17 mouse cellular contexts compared by ENCODE assay signal in the genomic region with DNA sequence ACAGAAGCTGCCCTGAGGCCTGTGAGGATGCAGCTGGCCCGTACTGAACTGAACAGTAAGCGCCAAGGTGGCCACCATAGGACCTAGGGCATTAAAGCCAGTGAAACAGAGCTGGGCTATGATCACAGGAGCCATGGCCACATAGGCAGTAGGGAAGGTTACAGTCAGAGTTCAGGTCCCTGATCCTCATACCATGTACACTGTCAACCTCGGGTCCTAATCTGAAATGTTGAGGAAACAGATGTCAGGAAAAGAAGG. TPM values are rescaled to one million over a fixed set of nuclear protein-coding genes. Genes with fewer than 3 reads are reported as not detected.
DNase-seq lines count a peak whose midpoint lies in the region; ATAC-seq lines count a peak whose summit lies in the region.
"Had no signal": no experiment of that assay in that cellular context is flagged by ENCODE, and none has a peak within 500 bp of the region (broad histone marks: within the 10 kb centered on the region; RNA-seq: fewer than 3 reads in every experiment).

No protein-coding gene starts in this region.

- no peak for DNase-seq in kidney, adult 18-20 months
- DNase-seq in midbrain, embryonic 11.5 days (ENCODE audit: low spot score, missing footprints) = peak; percentile 69
- DNase-seq in midbrain, embryonic 14.5 days = no peak
- DNase-seq in cerebellum, adult 9-11 months = no peak
- DNase-seq: cerebellum, adult 9-10 months; heart, postnatal 14 days; retina, postnatal 1 day; right cerebral cortex, postnatal 4 days; thymus, postnatal 36 days had no signal

- peak overlapping the region; percentile 28; the same call in 1 of the 2 replicates for H3K27ac ChIP-seq in kidney, embryonic 15.5 days
- H3K27ac ChIP-seq in midbrain, embryonic 11.5 days (ENCODE audit: low read depth, low read length) = no peak overlapping the region
- H3K27ac ChIP-seq in midbrain, embryonic 14.5 days (replicated peaks; ENCODE audit: low read depth, low read length) = no peak overlapping the region
- H3K27ac ChIP-seq in intestine, embryonic 16.5 days (ENCODE audit: low read length) = peak overlapping the region; percentile 67
- H3K27ac ChIP-seq: forebrain, embryonic 15.5 days; hindbrain, embryonic 15.5 days; limb, embryonic 12.5 days; midbrain, embryonic 10.5 days had no signal

- H3K27me3 ChIP-seq in kidney, embryonic 15.5 days = no peaks in the 10 kb centered on the region
- no peaks in the 10 kb centered on the region for H3K27me3 ChIP-seq in midbrain, embryonic 11.5 days (ENCODE audit: control insufficient read depth, insufficient read depth, low read length)
- H3K27me3 ChIP-seq in midbrain, embryonic 14.5 days (ENCODE audit: control insufficient read depth, insufficient read depth, low read length) = no peaks in the 10 kb centered on the region
- H3K27me3 ChIP-seq in intestine, embryonic 16.5 days (replicated peaks; ENCODE audit: control insufficient read depth, insufficient read depth, low read length) = no peaks in the 10 kb centered on the region
- H3K27me3 ChIP-seq: forebrain, embryonic 15.5 days; hindbrain, embryonic 15.5 days; limb, embryonic 12.5 days had no signal

- H3K4me3 ChIP-seq in kidney, embryonic 15.5 days (replicated peaks) = no peak overlapping the region
- H3K4me3 ChIP-seq in midbrain, embryonic 11.5 days (ENCODE audit: low read depth, low read length) = no peak overlapping the region
- no peak overlapping the region for H3K4me3 ChIP-seq in midbrain, embryonic 14.5 days (replicated peaks; ENCODE audit: low read depth, low read length)
- H3K4me3 ChIP-seq in intestine, embryonic 16.5 days (ENCODE audit: low read length) = no peak overlapping the region
- H3K4me3 ChIP-seq: forebrain, embryonic 15.5 days; hindbrain, embryonic 15.5 days; limb, embryonic 12.5 days; midbrain, embryonic 10.5 days had no signal

- ATAC-seq in kidney, embryonic 15.5 days (replicated peaks; ENCODE audit: low FRiP score) = no peak
- no peak for ATAC-seq in midbrain, embryonic 11.5 days (ENCODE audit: low FRiP score)
- no peak for ATAC-seq in midbrain, embryonic 14.5 days (ENCODE audit: low FRiP score, low TSS enrichment)
- no peak for ATAC-seq in intestine, embryonic 16.5 days
- ATAC-seq in megakaryocyte progenitor cell, adult 5-6 weeks (replicated peaks; ENCODE audit: poor library complexity) = no peak
- ATAC-seq: forebrain, embryonic 15.5 days had no signal

- WGBS in kidney, embryonic 15.5 days = 68% methylated on average over 3 of the region's 3 CpGs
- WGBS in midbrain, embryonic 11.5 days = 86% methylated on average over 3 of the region's 3 CpGs
- WGBS in midbrain, embryonic 14.5 days = 91% methylated on average over 3 of the region's 3 CpGs
- 68% methylated on average over 3 of the region's 3 CpGs for WGBS in intestine, embryonic 16.5 days

- H3K36me3 ChIP-seq in kidney, embryonic 15.5 days = peaks cover 8% of the 10 kb centered on the region; the same call in 1 of the 2 replicates
- H3K36me3 ChIP-seq in midbrain, embryonic 11.5 days (ENCODE audit: control insufficient read depth, insufficient read depth, low read length) = no peaks in the 10 kb centered on the region
- H3K36me3 ChIP-seq in midbrain, embryonic 14.5 days (ENCODE audit: control insufficient read depth, insufficient read depth, low read length) = no peaks in the 10 kb centered on the region
- H3K36me3 ChIP-seq in intestine, embryonic 16.5 days (ENCODE audit: control insufficient read depth, insufficient read depth, low read length) = no peaks in the 10 kb centered on the region
- H3K36me3 ChIP-seq: forebrain, embryonic 15.5 days; hindbrain, embryonic 15.5 days; limb, embryonic 12.5 days; midbrain, embryonic 10.5 days had no signal

- no peak overlapping the region for H3K4me2 ChIP-seq in kidney, embryonic 15.5 days
- no peak overlapping the region for H3K4me2 ChIP-seq in midbrain, embryonic 11.5 days
- no peak overlapping the region for H3K4me2 ChIP-seq in midbrain, embryonic 14.5 days (ENCODE audit: low read length)
- no peak overlapping the region for H3K4me2 ChIP-seq in intestine, embryonic 16.5 days (ENCODE audit: low read depth, low read length)
- H3K4me2 ChIP-seq: forebrain, embryonic 15.5 days; heart, embryonic 11.5 days; hindbrain, embryonic 15.5 days; limb, embryonic 12.5 days had no signal

- peaks cover 53% of the 10 kb centered on the region for H3K4me1 ChIP-seq in kidney, embryonic 15.5 days
- H3K4me1 ChIP-seq in midbrain, embryonic 11.5 days (ENCODE audit: control insufficient read depth, insufficient read depth, low read length) = peaks cover 5% of the 10 kb centered on the region; the same call in 1 of the 2 replicates
- no peaks in the 10 kb centered on the region for H3K4me1 ChIP-seq in midbrain, embryonic 14.5 days (ENCODE audit: control insufficient read depth, insufficient read depth, low read length)
- H3K4me1 ChIP-seq in intestine, embryonic 16.5 days (ENCODE audit: control insufficient read depth, insufficient read depth, low read length) = peaks cover 15% of the 10 kb centered on the region; the same call in 1 of the 2 replicates
- H3K4me1 ChIP-seq: forebrain, embryonic 15.5 days; hindbrain, embryonic 15.5 days; limb, embryonic 12.5 days had no signal

- no peaks in the 10 kb centered on the region for H3K9me3 ChIP-seq in kidney, embryonic 15.5 days (replicated peaks)
- no peaks in the 10 kb centered on the region for H3K9me3 ChIP-seq in midbrain, embryonic 11.5 days (ENCODE audit: control insufficient read depth, low read length)
- H3K9me3 ChIP-seq in midbrain, embryonic 14.5 days (ENCODE audit: control insufficient read depth, low read length) = no peaks in the 10 kb centered on the region
- H3K9me3 ChIP-seq in intestine, embryonic 16.5 days (ENCODE audit: control insufficient read depth, low read length) = peaks cover 7% of the 10 kb centered on the region
- H3K9me3 ChIP-seq: forebrain, embryonic 15.5 days; hindbrain, embryonic 15.5 days; limb, embryonic 12.5 days had no signal

- no peak overlapping the region for H3K9ac ChIP-seq in kidney, embryonic 15.5 days
- no peak overlapping the region for H3K9ac ChIP-seq in midbrain, embryonic 11.5 days (ENCODE audit: low read length)
- H3K9ac ChIP-seq in midbrain, embryonic 14.5 days (replicated peaks; ENCODE audit: low read length) = no peak overlapping the region
- H3K9ac ChIP-seq in intestine, embryonic 16.5 days (ENCODE audit: low read depth, low read length) = no peak overlapping the region
- H3K9ac ChIP-seq: forebrain, embryonic 15.5 days; hindbrain, embryonic 15.5 days; limb, embryonic 12.5 days had no signal

RNA-seq across cellular contexts. Expression of a gene that starts 13.9 kb away (rescaled TPM):
- polyA plus RNA-seq in kidney, embryonic 15.5 days (2015; fragmentation: Nextera tagmentation; extraction: Ambion mirVana) = 24.2 and 26.5 TPM in 2 replicates
- polyA plus RNA-seq in midbrain, embryonic 11.5 days (2014; fragmentation: Nextera tagmentation; extraction: Ambion mirVana) = 0.63 and 0.65 TPM in 2 replicates
- polyA plus RNA-seq in midbrain, embryonic 14.5 days (2014; fragmentation: Nextera tagmentation; extraction: Ambion mirVana) = 0.25 and 0.31 TPM in 2 replicates
- polyA plus RNA-seq in intestine, embryonic 16.5 days (2015; fragmentation: Nextera tagmentation; extraction: Ambion mirVana) = 25.5 and 27.6 TPM in 2 replicates
- total RNA-seq in megakaryocyte progenitor cell, adult 5-6 weeks (2015) = 1.3 and 2.2 TPM in 2 replicates
- 3.7 and 5.2 TPM in 2 replicates for total RNA-seq in megakaryocyte progenitor cell, adult 5-6 weeks (2017)

RNA-seq across cellular contexts. Expression of a gene that starts 32.7 kb away (rescaled TPM):
- 119 and 121 TPM in 2 replicates for polyA plus RNA-seq in kidney, embryonic 15.5 days (2015; fragmentation: Nextera tagmentation; extraction: Ambion mirVana)
- 94.2 and 94.8 TPM in 2 replicates for polyA plus RNA-seq in midbrain, embryonic 11.5 days (2014; fragmentation: Nextera tagmentation; extraction: Ambion mirVana)
- polyA plus RNA-seq in midbrain, embryonic 14.5 days (2014; fragmentation: Nextera tagmentation; extraction: Ambion mirVana) = 130 and 150 TPM in 2 replicates
- 96.8 and 105 TPM in 2 replicates for polyA plus RNA-seq in intestine, embryonic 16.5 days (2015; fragmentation: Nextera tagmentation; extraction: Ambion mirVana)
- 59.8 and 65.7 TPM in 2 replicates for total RNA-seq in megakaryocyte progenitor cell, adult 5-6 weeks (2015)
- total RNA-seq in megakaryocyte progenitor cell, adult 5-6 weeks (2017) = 70.6 and 72.5 TPM in 2 replicates

Comparison
In these comparisons a context has a peak if more than half of its experiments do, and no peak if none do; other contexts are left out.
1. H3K27ac ChIP-seq: peak in kidney, embryonic 15.5 days (single experiment) and intestine, embryonic 16.5 days (single experiment); none in midbrain, embryonic 11.5 days (single experiment) and midbrain, embryonic 14.5 days (single experiment).
2. RNA of a gene that starts 13.9 kb away (polyA plus RNA-seq): 25.5 to 27.6 TPM in intestine, embryonic 16.5 days and 24.2 to 26.5 TPM in kidney, embryonic 15.5 days; 0.63 to 0.65 TPM in midbrain, embryonic 11.5 days and 0.25 to 0.31 TPM in midbrain, embryonic 14.5 days; every median in the first group is over 10 times any median in the second.